Mouse (Mus musculus): ENCODE measurements around the gene Adamts17.

DNA sequence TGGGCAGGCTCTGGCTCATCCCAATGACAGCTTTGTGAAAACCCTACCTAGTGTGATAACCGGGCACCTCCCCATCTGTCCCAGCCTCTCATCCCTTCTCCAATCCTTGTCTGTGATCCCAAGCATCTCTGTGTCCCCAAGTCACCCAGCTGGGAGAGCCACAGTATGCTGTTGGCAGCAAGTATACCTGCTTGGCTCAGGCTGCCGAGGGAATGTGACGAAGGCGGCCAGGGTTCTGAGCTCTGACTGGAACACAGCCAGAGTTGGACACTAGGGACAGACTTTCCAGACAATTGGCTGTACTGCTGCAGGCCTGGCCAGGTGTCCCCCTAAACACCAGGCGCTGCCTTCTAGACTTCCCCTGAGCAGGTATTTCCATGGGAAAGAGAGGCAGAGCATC is 63.5 kb downstream of the Adamts17 start:
- TF ChIP-seq GATA1 (IDR thresholded peaks at IDR 0.05; ENCODE audit: borderline replicate concordance, low read length): no peak
- TF ChIP-seq FLI1 (IDR thresholded peaks at IDR 0.05; ENCODE audit: low read length): no peak

Data from megakaryocyte, embryonic 14.5 days (primary cell).